Mouse (Mus musculus): ENCODE data around the gene Cyp2ab1. TPM values are rescaled to one million over a fixed set of nuclear protein-coding genes. Genes with fewer than 3 reads are reported as not detected.
"Not testable (repeated sequence)": the region's sequence is repeated elsewhere in the genome, so short reads cannot be mapped to it uniquely, and the experiment has no call there.

Cyp2ab1 gene
- polyA plus RNA-seq (2015; fragmentation: Nextera tagmentation; extraction: Ambion mirVana), result not detected in 2 replicates

DNA sequence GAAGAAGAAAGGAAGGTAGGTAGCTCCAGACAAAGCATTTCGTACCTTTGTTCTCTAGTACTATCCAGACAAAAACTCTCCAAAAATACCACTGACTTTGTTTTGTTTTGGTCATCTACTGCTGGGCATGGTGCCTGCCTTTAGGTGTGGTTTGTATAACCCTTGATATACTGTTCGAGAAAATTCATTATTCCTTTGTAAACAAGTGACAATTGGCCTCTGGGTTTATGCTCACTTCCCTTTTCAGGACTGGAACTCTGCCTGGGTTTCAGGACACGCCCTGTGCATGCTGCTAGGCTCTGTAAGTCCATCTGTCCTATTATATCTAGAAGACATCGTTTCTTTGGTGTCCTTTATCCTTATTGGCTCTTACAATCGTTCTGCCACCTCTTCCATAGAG is at the start of gene Cyp2ab1:
Gene Cyp2ab1 (minus strand): TSS at position 119 of the 400 bp plus-strand sequence.
- H3K4me3 ChIP-seq (ENCODE audit: low read depth, low read length), result no peak within 1 kb of the TSS
- H3K9me3 ChIP-seq (replicated peaks; ENCODE audit: control insufficient read depth, low read length, poor library complexity, severe bottlenecking), result no peaks in the 10 kb centered on the region
- H3K27me3 ChIP-seq (ENCODE audit: control insufficient read depth, insufficient read depth, low read depth, low read length), result no peaks in the 10 kb centered on the region
- no peak within 1 kb of the TSS for H3K4me2 ChIP-seq (ENCODE audit: low read length)
- no peak within 1 kb of the TSS for H3K27ac ChIP-seq (ENCODE audit: low read length)
- WGBS, result 71% methylated on average over 5 of the region's 5 CpGs
- no peaks in the 10 kb centered on the region for H3K4me1 ChIP-seq (ENCODE audit: control insufficient read depth, insufficient read depth, low read length)
- H3K9ac ChIP-seq (ENCODE audit: low read depth, low read length), result no peak within 1 kb of the TSS
- no peak for ATAC-seq
- H3K36me3 ChIP-seq (ENCODE audit: control insufficient read depth, insufficient read depth, low read length), result peaks cover 14% of the 10 kb centered on the region

DNA sequence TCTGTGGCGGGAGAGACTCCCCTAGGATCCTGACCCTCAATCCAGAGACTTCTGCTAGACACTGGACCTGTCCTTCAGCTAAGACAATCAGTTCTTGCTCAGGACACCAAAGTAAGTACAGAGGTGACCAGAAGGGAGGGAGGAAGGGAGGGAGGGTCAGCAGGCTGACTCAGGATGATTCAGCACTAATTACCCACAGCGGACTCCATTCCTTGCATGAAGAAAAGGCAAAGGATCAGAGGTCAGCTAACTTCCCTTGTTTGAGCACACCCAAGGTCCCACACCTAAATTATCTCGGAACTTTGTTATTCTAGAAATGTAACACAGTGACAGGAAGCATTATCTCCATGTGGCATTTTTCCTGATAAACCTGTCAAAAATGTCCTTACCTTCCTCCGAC is 46.5 kb upstream of the Cyp2ab1 start:
- Histone ChIP-seq H3K4me2 (ENCODE audit: low read length) (no peak overlapping the region), H3K9ac (ENCODE audit: low read depth, low read length) (no peak overlapping the region), H3K27me3 (ENCODE audit: control insufficient read depth, insufficient read depth, low read depth, low read length) (no peaks in the 10 kb centered on the region), H3K9me3 (replicated peaks; ENCODE audit: control insufficient read depth, low read length, poor library complexity, severe bottlenecking) (no peaks in the 10 kb centered on the region), H3K4me1 (ENCODE audit: control insufficient read depth, insufficient read depth, low read length) (no peaks in the 10 kb centered on the region), H3K4me3 (ENCODE audit: low read depth, low read length) (no peak overlapping the region), H3K36me3 (ENCODE audit: control insufficient read depth, insufficient read depth, low read length) (peaks cover 54% of the 10 kb centered on the region), H3K27ac (ENCODE audit: low read length) (no peak overlapping the region)
- ATAC-seq, result no peak
- 89% methylated on average over 4 of the region's 4 CpGs for WGBS

DNA sequence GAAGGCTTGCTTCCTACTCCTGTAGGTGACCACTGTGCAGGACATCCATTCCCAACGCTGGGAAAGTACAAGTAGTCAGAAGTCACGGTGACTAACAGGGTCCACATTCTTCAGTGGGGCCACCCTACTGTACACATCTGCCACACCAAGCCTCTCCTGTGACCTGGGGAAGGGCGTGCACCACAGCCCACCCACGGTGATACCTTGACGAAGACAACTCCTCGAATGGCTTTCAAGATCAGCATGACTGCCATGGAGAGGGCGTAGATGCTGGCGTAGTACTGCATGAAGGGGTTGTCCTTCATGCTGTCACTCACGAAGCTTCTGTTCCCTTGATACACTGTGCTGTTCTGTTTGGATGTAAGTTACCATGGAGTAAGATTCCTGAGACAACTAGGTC is 43.0 kb upstream of the Cyp2ab1 start:
- 91% methylated on average over 9 of the region's 9 CpGs for WGBS
- Histone ChIP-seq H3K27me3 (ENCODE audit: control insufficient read depth, insufficient read depth, low read depth, low read length) (no peaks in the 10 kb centered on the region), H3K9ac (ENCODE audit: low read depth, low read length) (no peak overlapping the region), H3K4me1 (ENCODE audit: control insufficient read depth, insufficient read depth, low read length) (no peaks in the 10 kb centered on the region), H3K4me2 (ENCODE audit: low read length) (no peak overlapping the region), H3K4me3 (ENCODE audit: low read depth, low read length) (no peak overlapping the region), H3K9me3 (replicated peaks; ENCODE audit: control insufficient read depth, low read length, poor library complexity, severe bottlenecking) (no peaks in the 10 kb centered on the region), H3K27ac (ENCODE audit: low read length) (no peak overlapping the region), H3K36me3 (ENCODE audit: control insufficient read depth, insufficient read depth, low read length) (peaks cover 67% of the 10 kb centered on the region)
- ATAC-seq, result no peak

DNA sequence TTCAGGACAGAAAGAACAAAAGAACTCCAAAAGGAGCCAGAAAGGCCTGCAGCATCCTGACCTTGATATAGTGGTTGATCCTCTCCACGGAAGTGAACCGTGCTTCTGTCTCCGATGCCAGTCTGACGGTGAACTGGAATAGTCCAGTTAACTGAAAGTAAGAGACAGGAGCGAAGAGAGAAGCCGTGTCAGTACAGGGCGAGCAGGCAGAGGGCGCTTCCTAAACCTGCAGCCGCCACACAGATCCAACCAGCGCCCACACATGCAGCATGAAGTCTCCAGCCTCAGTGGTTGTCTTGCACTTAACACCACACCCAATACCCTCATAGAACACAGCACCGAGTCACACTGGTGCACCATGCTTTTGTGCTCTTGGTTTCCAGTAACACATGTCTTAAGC is 36.9 kb upstream of the Cyp2ab1 start:
- H3K27ac ChIP-seq (ENCODE audit: low read length), result no peak overlapping the region
- no peak overlapping the region for H3K4me3 ChIP-seq (ENCODE audit: low read depth, low read length)
- no peaks in the 10 kb centered on the region for H3K4me1 ChIP-seq (ENCODE audit: control insufficient read depth, insufficient read depth, low read length)
- ATAC-seq, result no peak
- no peaks in the 10 kb centered on the region for H3K9me3 ChIP-seq (replicated peaks; ENCODE audit: control insufficient read depth, low read length, poor library complexity, severe bottlenecking)
- H3K27me3 ChIP-seq (ENCODE audit: control insufficient read depth, insufficient read depth, low read depth, low read length), result no peaks in the 10 kb centered on the region
- H3K36me3 ChIP-seq (ENCODE audit: control insufficient read depth, insufficient read depth, low read length), result peaks cover 64% of the 10 kb centered on the region
- H3K4me2 ChIP-seq (ENCODE audit: low read length), result no peak overlapping the region
- 92% methylated on average over 11 of the region's 11 CpGs for WGBS
- H3K9ac ChIP-seq (ENCODE audit: low read depth, low read length), result no peak overlapping the region

DNA sequence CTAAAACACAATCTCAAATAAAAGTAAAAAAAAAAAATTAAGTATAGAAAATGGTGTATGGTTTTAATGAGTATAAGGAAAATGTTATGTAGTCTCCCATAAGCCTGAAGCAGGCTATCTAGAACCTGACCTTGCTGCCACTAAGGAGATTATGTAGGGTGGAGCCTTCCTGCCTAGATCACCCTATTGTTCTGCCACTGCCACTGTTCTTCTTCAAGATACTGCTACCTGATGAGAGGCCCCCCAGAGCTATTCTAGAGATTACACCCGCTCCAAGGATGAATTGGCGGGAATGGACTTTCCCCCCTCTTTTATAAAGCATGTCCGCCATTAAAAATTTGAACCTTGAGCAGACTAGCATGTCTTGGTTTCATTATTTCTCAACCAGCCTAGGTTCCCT is 36.3 kb upstream of the Cyp2ab1 start:
- WGBS, result 87% methylated on average over 3 of the region's 3 CpGs
- ATAC-seq; H3K4me2 ChIP-seq (ENCODE audit: low read length); H3K9ac ChIP-seq (ENCODE audit: low read depth, low read length); H3K27ac ChIP-seq (ENCODE audit: low read length); H3K9me3 ChIP-seq (replicated peaks; ENCODE audit: control insufficient read depth, low read length, poor library complexity, severe bottlenecking); H3K4me3 ChIP-seq (ENCODE audit: low read depth, low read length); H3K27me3 ChIP-seq (ENCODE audit: control insufficient read depth, insufficient read depth, low read depth, low read length); H3K4me1 ChIP-seq (ENCODE audit: control insufficient read depth, insufficient read depth, low read length): not testable (repeated sequence)
- H3K36me3 ChIP-seq (ENCODE audit: control insufficient read depth, insufficient read depth, low read length), result peaks cover 61% of the 10 kb centered on the region

DNA sequence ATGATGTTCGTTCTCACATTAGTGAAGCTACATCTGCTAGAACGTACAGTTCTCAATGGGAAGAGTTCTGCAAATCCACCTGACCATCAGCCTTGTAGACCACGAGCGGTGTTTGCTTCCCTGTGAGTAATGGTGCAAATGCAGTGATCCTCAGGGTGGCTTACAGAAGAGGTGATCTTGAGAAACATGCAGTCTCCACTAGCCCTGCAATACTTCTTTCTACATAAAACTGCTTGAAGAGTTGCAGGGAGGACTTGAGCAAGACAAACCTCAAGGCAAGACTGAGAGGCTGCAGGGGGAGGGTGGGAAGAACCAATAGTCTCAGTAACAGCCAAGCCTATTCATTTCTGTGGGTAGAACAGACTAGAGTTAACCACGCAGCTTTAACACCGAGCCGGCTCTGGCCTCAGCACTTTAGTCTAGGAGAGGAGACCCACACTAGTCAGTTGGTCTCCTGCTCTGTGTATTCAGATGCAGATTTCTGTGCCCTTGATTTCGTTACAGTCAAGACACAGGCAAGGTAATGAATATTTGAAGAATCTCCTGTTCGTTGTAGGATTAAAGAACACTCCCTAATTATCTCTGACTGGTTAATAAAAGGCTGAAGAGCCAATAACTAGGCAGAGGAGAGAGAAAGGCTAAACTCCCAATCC is 34.6 kb upstream of the Cyp2ab1 start:
- H3K36me3 ChIP-seq (ENCODE audit: control insufficient read depth, insufficient read depth, low read length), result peaks cover 55% of the 10 kb centered on the region
- no peak overlapping the region for H3K27ac ChIP-seq (ENCODE audit: low read length)
- no peak overlapping the region for H3K9ac ChIP-seq (ENCODE audit: low read depth, low read length)
- no peaks in the 10 kb centered on the region for H3K4me1 ChIP-seq (ENCODE audit: control insufficient read depth, insufficient read depth, low read length)
- no peak overlapping the region for H3K4me3 ChIP-seq (ENCODE audit: low read depth, low read length)
- H3K27me3 ChIP-seq (ENCODE audit: control insufficient read depth, insufficient read depth, low read depth, low read length), result no peaks in the 10 kb centered on the region
- WGBS, result 79% methylated on average over 9 of the region's 9 CpGs
- H3K9me3 ChIP-seq (replicated peaks; ENCODE audit: control insufficient read depth, low read length, poor library complexity, severe bottlenecking), result no peaks in the 10 kb centered on the region
- no peak overlapping the region for H3K4me2 ChIP-seq (ENCODE audit: low read length)
- no peak for ATAC-seq

DNA sequence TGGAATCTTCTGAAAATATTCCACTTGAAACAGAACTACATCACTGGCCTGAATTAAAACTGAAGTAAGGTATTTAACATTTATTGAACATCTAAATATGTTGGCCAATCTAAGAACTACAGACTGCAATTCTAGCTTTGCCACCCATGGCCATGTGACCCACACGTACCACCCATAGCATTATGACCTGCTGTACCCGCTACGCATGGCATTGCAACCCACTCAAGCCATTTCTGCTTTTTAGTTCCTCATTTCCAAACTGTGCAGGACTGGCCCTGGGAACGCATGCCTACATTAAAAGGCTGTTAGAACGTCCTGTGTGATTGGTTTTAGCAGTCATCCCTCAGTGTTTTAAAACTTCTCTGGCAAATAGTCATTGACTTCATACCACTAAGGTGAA is 32.6 kb upstream of the Cyp2ab1 start:
- H3K9me3 ChIP-seq (replicated peaks; ENCODE audit: control insufficient read depth, low read length, poor library complexity, severe bottlenecking), result no peaks in the 10 kb centered on the region
- H3K4me1 ChIP-seq (ENCODE audit: control insufficient read depth, insufficient read depth, low read length), result no peaks in the 10 kb centered on the region
- H3K36me3 ChIP-seq (ENCODE audit: control insufficient read depth, insufficient read depth, low read length), result peaks cover 44% of the 10 kb centered on the region
- WGBS, result 97% methylated on average over 5 of the region's 5 CpGs
- H3K9ac ChIP-seq (ENCODE audit: low read depth, low read length), result no peak overlapping the region
- H3K4me2 ChIP-seq (ENCODE audit: low read length), result no peak overlapping the region
- no peak for ATAC-seq
- H3K4me3 ChIP-seq (ENCODE audit: low read depth, low read length), result no peak overlapping the region
- no peaks in the 10 kb centered on the region for H3K27me3 ChIP-seq (ENCODE audit: control insufficient read depth, insufficient read depth, low read depth, low read length)
- H3K27ac ChIP-seq (ENCODE audit: low read length), result no peak overlapping the region

DNA sequence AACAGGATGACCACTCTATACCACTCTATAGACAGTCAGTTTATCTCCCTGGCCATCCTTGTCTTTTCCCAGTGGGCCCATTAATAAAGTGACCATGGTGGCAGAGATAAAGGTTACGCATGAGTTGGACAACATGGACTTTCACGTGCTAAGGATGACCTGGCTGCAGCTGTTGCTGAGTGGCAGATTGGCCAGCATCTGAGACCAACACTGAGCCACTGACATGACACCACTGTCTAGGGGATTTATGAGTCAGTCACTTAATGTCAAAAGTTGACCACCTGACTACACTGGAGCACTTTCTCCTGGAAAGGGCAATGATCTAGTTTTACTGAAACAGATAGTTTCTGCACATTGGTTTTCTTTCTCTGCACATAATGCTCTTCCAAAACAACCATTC is 29.6 kb upstream of the Cyp2ab1 start:
- Histone ChIP-seq H3K27me3 (ENCODE audit: control insufficient read depth, insufficient read depth, low read depth, low read length) (no peaks in the 10 kb centered on the region), H3K4me2 (ENCODE audit: low read length) (no peak overlapping the region), H3K27ac (ENCODE audit: low read length) (no peak overlapping the region), H3K9ac (ENCODE audit: low read depth, low read length) (no peak overlapping the region), H3K4me1 (ENCODE audit: control insufficient read depth, insufficient read depth, low read length) (no peaks in the 10 kb centered on the region), H3K4me3 (ENCODE audit: low read depth, low read length) (no peak overlapping the region), H3K9me3 (replicated peaks; ENCODE audit: control insufficient read depth, low read length, poor library complexity, severe bottlenecking) (no peaks in the 10 kb centered on the region), H3K36me3 (ENCODE audit: control insufficient read depth, insufficient read depth, low read length) (peaks cover 38% of the 10 kb centered on the region)
- 92% methylated on average over 2 of the region's 2 CpGs for WGBS
- ATAC-seq, result no peak

DNA sequence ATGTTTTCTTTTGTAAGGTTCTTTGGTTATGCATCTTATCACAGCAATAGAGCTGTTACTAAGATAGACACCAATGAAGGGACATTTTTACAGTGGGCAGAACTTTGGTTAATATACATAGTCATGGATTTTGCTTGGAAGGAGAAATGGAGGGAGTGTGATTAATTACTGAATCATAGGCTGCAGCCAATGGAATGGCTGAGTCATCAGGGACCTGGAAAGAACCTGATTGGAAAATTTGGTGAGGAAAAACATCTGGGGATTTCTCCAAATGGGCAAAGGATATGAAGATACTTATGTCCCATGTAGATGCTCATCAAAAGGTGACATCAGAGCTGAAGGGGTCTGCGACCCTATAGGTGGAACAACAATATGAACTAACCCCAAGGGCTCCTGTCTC is 28.8 kb upstream of the Cyp2ab1 start:
- Histone ChIP-seq H3K4me3 (ENCODE audit: low read depth, low read length) (no peak overlapping the region), H3K36me3 (ENCODE audit: control insufficient read depth, insufficient read depth, low read length) (peaks cover 35% of the 10 kb centered on the region), H3K27ac (ENCODE audit: low read length) (no peak overlapping the region), H3K4me1 (ENCODE audit: control insufficient read depth, insufficient read depth, low read length) (no peaks in the 10 kb centered on the region), H3K9me3 (replicated peaks; ENCODE audit: control insufficient read depth, low read length, poor library complexity, severe bottlenecking) (no peaks in the 10 kb centered on the region), H3K27me3 (ENCODE audit: control insufficient read depth, insufficient read depth, low read depth, low read length) (no peaks in the 10 kb centered on the region), H3K4me2 (ENCODE audit: low read length) (no peak overlapping the region), H3K9ac (ENCODE audit: low read depth, low read length) (no peak overlapping the region)
- ATAC-seq, result no peak
- WGBS, result 94% methylated on average over 1 of the region's 1 CpGs

All from midbrain, embryonic 16.5 days (tissue).